Mouse (Mus musculus) CH12.LX (cell line): ENCODE results near the gene B4galt2. TPM values are rescaled to one million over a fixed set of nuclear protein-coding genes. Genes with fewer than 3 reads are reported as not detected.
A peak's percentile ranks its signal among the peaks of the same experiment; 100 is the strongest.

Experiments
- DNase-seq: peaks from one replicate; pipeline ENCODE4 v3.0.0-alpha.2; 2013; ENCODE audit errors: extremely low read depth
- H3K27ac ChIP-seq: 2 replicates; pipeline ENCODE4 v1.5.1; 2012; ENCODE audit warnings: low read depth, mild to moderate bottlenecking, control low read depth, moderate library complexity; ENCODE audit not compliant: insufficient read depth
- H3K27me3 ChIP-seq: replicated peaks from 2 replicates; pipeline ENCODE3; 2012; ENCODE audit warnings: inconsistent platforms
- H3K36me3 ChIP-seq, 2 experiments: replicated peaks in 1 of 2; 2 replicates each; pipeline versions ENCODE3 to v1.6.1; 2012; ENCODE audit warnings: inconsistent platforms in 1 of 2, low read length in 1 of 2, mild to moderate bottlenecking in 1 of 2, mixed read lengths in 1 of 2, moderate library complexity in 1 of 2; ENCODE audit not compliant: control insufficient read depth in 1 of 2, insufficient read depth in 1 of 2
- H3K4me1 ChIP-seq, 2 experiments: 2 replicates each; pipeline ENCODE4 v1.6.1; 2012; ENCODE audit warnings: inconsistent platforms in 1 of 2, moderate library complexity in 1 of 2; ENCODE audit not compliant: insufficient read depth in 2 of 2, control insufficient read depth in 1 of 2
- H3K4me2 ChIP-seq: 2 replicates; pipeline ENCODE4 v1.6.1; 2012; ENCODE audit warnings: low read depth, mild to moderate bottlenecking, control low read depth; ENCODE audit not compliant: poor library complexity, insufficient read depth, severe bottlenecking
- H3K4me3 ChIP-seq, 3 experiments: fragments of 150-350 bp in 1 of 3; sonication (generic) in 1 of 3; replicated peaks in 1 of 3; 2 replicates each; pipeline versions ENCODE3 to v1.5.1; 2011 to 2012; ENCODE audit warnings: low read depth in 2 of 3, low read length in 2 of 3, mild to moderate bottlenecking in 2 of 3, moderate library complexity in 2 of 3, control low read depth in 1 of 3, improper control_type of control experiment in 1 of 3, inconsistent platforms in 1 of 3, mixed read lengths in 1 of 3; ENCODE audit not compliant: poor library complexity in 1 of 3
- H3K79me2 ChIP-seq: replicated peaks from 2 replicates; pipeline ENCODE4 v1.6.1; 2012; ENCODE audit warnings: mild to moderate bottlenecking, moderate library complexity; ENCODE audit not compliant: control insufficient read depth, poor library complexity, insufficient read depth, severe bottlenecking; ENCODE audit errors: extremely low read depth
- H3K9ac ChIP-seq: 2 replicates; pipeline ENCODE4 v1.6.1; 2012; ENCODE audit warnings: low read depth, mild to moderate bottlenecking, control low read depth, moderate library complexity; ENCODE audit not compliant: insufficient read depth
- H3K9me3 ChIP-seq: replicated peaks from 2 replicates; pipeline ENCODE3; 2012; ENCODE audit warnings: low read length, inconsistent platforms, mixed read lengths
- BHLHE40 ChIP-seq: IDR thresholded peaks from 2 replicates; pipeline ENCODE4 v1.6.1; 2011; ENCODE audit warnings: mild to moderate bottlenecking, low read depth, low read length, improper control_type of control experiment
- CHD2 ChIP-seq: IDR thresholded peaks from 2 replicates; pipeline ENCODE4 v1.6.1; 2011; ENCODE audit warnings: low read length, improper control_type of control experiment
- ELF1 ChIP-seq: IDR thresholded peaks from 2 replicates; pipeline ENCODE4 v1.6.1; 2014; ENCODE audit warnings: low read depth, mild to moderate bottlenecking, inconsistent platforms, low read length, improper control_type of control experiment
- GABPA ChIP-seq: IDR thresholded peaks from 2 replicates; pipeline ENCODE4 v1.6.1; 2012; ENCODE audit warnings: low read depth, low read length, improper control_type of control experiment, inconsistent platforms; ENCODE audit not compliant: insufficient replicate concordance
- HCFC1 ChIP-seq: IDR thresholded peaks from 2 replicates; pipeline ENCODE4 v1.6.1; 2012; ENCODE audit warnings: low read depth, mild to moderate bottlenecking, inconsistent platforms, low read length, improper control_type of control experiment
- IRF4 ChIP-seq: IDR thresholded peaks from 2 replicates; pipeline ENCODE4 v1.6.1; 2014; ENCODE audit warnings: low read depth, mild to moderate bottlenecking, inconsistent platforms, low read length, improper control_type of control experiment
- JUN ChIP-seq: IDR thresholded peaks from 2 replicates; pipeline ENCODE4 v1.6.1; 2011; ENCODE audit warnings: low read depth, mild to moderate bottlenecking, low read length, improper control_type of control experiment, moderate library complexity; ENCODE audit not compliant: insufficient read depth
- JUND ChIP-seq: conservative IDR thresholded peaks from 2 replicates; pipeline ENCODE4 v1.6.1; 2011; ENCODE audit warnings: low read depth, low read length, improper control_type of control experiment
- KAT2A ChIP-seq: IDR thresholded peaks from 2 replicates; pipeline ENCODE4 v1.6.1; 2012; ENCODE audit warnings: low read length, improper control_type of control experiment, inconsistent platforms; ENCODE audit not compliant: insufficient replicate concordance
- MAFK ChIP-seq: IDR thresholded peaks from 2 replicates; pipeline ENCODE4 v1.6.1; 2011; ENCODE audit warnings: low read length, improper control_type of control experiment; ENCODE audit not compliant: insufficient replicate concordance
- MAX ChIP-seq: IDR thresholded peaks from 2 replicates; pipeline ENCODE4 v1.6.1; 2011; ENCODE audit warnings: low read length, improper control_type of control experiment
- MAZ ChIP-seq: IDR thresholded peaks from 2 replicates; pipeline ENCODE4 v1.6.1; 2012; ENCODE audit warnings: low read depth, mild to moderate bottlenecking, inconsistent platforms, low read length, improper control_type of control experiment, moderate library complexity
- MEF2A ChIP-seq: IDR thresholded peaks from 2 replicates; pipeline ENCODE4 v1.6.1; 2014; ENCODE audit warnings: low read depth, mild to moderate bottlenecking, inconsistent platforms, low read length, improper control_type of control experiment, borderline replicate concordance
- MXI1 ChIP-seq: IDR thresholded peaks from 2 replicates; pipeline ENCODE4 v1.6.1; 2011; ENCODE audit warnings: mild to moderate bottlenecking, low read depth, low read length, improper control_type of control experiment
- MYC ChIP-seq: IDR thresholded peaks from 2 replicates; pipeline ENCODE4 v1.6.1; 2011; ENCODE audit warnings: low read depth, mild to moderate bottlenecking, improper control_type of control experiment, low read length
- NELFE ChIP-seq: IDR thresholded peaks from 2 replicates; pipeline ENCODE4 v1.6.1; 2011; ENCODE audit warnings: low read depth, low read length, improper control_type of control experiment
- NRF1 ChIP-seq: IDR thresholded peaks from 2 replicates; pipeline ENCODE4 v1.6.1; 2014; ENCODE audit warnings: low read depth, mild to moderate bottlenecking, inconsistent platforms, low read length, improper control_type of control experiment, moderate library complexity
- PAX5 ChIP-seq: IDR thresholded peaks from 2 replicates; pipeline ENCODE4 v1.6.1; 2012; ENCODE audit warnings: low read length, inconsistent platforms, mixed read lengths
- POLR2A ChIP-seq: IDR thresholded peaks from 2 replicates; pipeline ENCODE4 v1.6.1; 2011; ENCODE audit warnings: low read depth, mild to moderate bottlenecking, improper control_type of control experiment, low read length
- POLR2AphosphoS2 ChIP-seq: IDR thresholded peaks from 2 replicates; pipeline ENCODE4 v1.6.1; 2011; ENCODE audit warnings: low read depth, low read length, improper control_type of control experiment
- RCOR1 ChIP-seq: conservative IDR thresholded peaks from 2 replicates; pipeline ENCODE4 v1.6.1; 2012; ENCODE audit warnings: low read depth, mild to moderate bottlenecking, inconsistent platforms, low read length, improper control_type of control experiment
- SIN3A ChIP-seq: IDR thresholded peaks from 2 replicates; pipeline ENCODE4 v1.6.1; 2012; ENCODE audit warnings: low read length, improper control_type of control experiment, inconsistent platforms
- SMC3 ChIP-seq: IDR thresholded peaks from 2 replicates; pipeline ENCODE4 v1.6.1; 2011; ENCODE audit warnings: low read depth, low read length, improper control_type of control experiment
- TBP ChIP-seq: conservative IDR thresholded peaks from 2 replicates; pipeline ENCODE4 v1.6.1; 2011; ENCODE audit warnings: low read depth, low read length, improper control_type of control experiment
- TCF12 ChIP-seq: IDR thresholded peaks from 2 replicates; pipeline ENCODE4 v1.6.1; 2014; ENCODE audit warnings: low read depth, mild to moderate bottlenecking, inconsistent platforms, low read length, improper control_type of control experiment
- UBTF ChIP-seq: IDR thresholded peaks from 2 replicates; pipeline ENCODE4 v1.6.1; 2012; ENCODE audit warnings: low read depth, mild to moderate bottlenecking, inconsistent platforms, low read length, improper control_type of control experiment, moderate library complexity
- USF1 ChIP-seq: IDR thresholded peaks from 2 replicates; pipeline ENCODE4 v1.6.1; 2014; ENCODE audit warnings: low read depth, mild to moderate bottlenecking, inconsistent platforms, low read length, improper control_type of control experiment
- USF2 ChIP-seq: conservative IDR thresholded peaks from 2 replicates; pipeline ENCODE4 v1.6.1; 2011; ENCODE audit warnings: low read depth, low read length, improper control_type of control experiment
- ZC3H11A ChIP-seq: IDR thresholded peaks from 2 replicates; pipeline ENCODE4 v1.6.1; 2012; ENCODE audit warnings: low read depth, mild to moderate bottlenecking, inconsistent platforms, low read length, improper control_type of control experiment
- ZMIZ1 ChIP-seq: IDR thresholded peaks from 2 replicates; pipeline ENCODE4 v1.6.1; 2012; ENCODE audit warnings: low read depth, mild to moderate bottlenecking, inconsistent platforms, low read length, improper control_type of control experiment
- dilution Hi-C: fragments of 300-500 bp; cut with MboI; formaldehyde crosslinking; loops from 2 replicates; pipeline ENCODE4 v1.14.3; 2020; ENCODE audit warnings: low sequenced_read_pairs; ENCODE audit not compliant: extremely low pct_unique_long_range_greater_than_20kb, extremely low pct_ligation_motif_present
- in situ Hi-C: fragments of 300-500 bp; cut with MboI; formaldehyde crosslinking; loops from 3 replicates; pipeline ENCODE4 v1.14.3; 2019; ENCODE audit warnings: low sequenced_read_pairs, low pct_ligation_motif_present, low pct_unique_long_range_greater_than_20kb, mixed read lengths
- polyA plus RNA-seq: library from polyadenylated mRNA; unstranded; fragments of >175 nt; gene quantifications from 2 replicates; pipeline ENCODE4 v1.2.1, GENCODE M21; 2012; ENCODE audit warnings: low read depth; ENCODE audit not compliant: insufficient read length
- total RNA-seq, 2 experiments: library from RNA; depleted of rRNA; stranded (reverse); fragments of 300-350 nt in 1 of 2; fragments of >200 nt in 1 of 2; gene quantifications; 2 replicates each; pipeline ENCODE4 v1.2.3; 2012 to 2014

B4galt2 gene
- total and polyA plus RNA-seq, 3 experiments = 0.14 to 0.25 TPM; not detected in 1

GRCm38 (mm10) chr4:117887133-117887532 is 3.8 kb upstream of the B4galt2 start, which contains the start of gene Atp6v0b:
Gene Atp6v0b (minus strand): TSS chr4:117887333.
- peaks cover 21% of the 10 kb centered on the region for H3K79me2 ChIP-seq
- H3K9ac ChIP-seq = peak within 1 kb of the TSS; percentile 87
- peak within 1 kb of the TSS; percentile 39; the same call in 1 of the 2 replicates for H3K27ac ChIP-seq
- H3K36me3 ChIP-seq = peaks cover 38 to 67% of the 10 kb centered on the region in 2 experiments
- dilution Hi-C loops (no loop called here), in situ Hi-C loops (no loop called here)
- peak; percentile 82 for DNase-seq
- peaks cover 8 to 29% of the 10 kb centered on the region in 2 experiments for H3K4me1 ChIP-seq
- no peaks in the 10 kb centered on the region for H3K27me3 ChIP-seq
- H3K4me3 ChIP-seq = peak within 1 kb of the TSS; percentile 74 to 95 (median 91)
- no peaks in the 10 kb centered on the region for H3K9me3 ChIP-seq
- H3K4me2 ChIP-seq = peak within 1 kb of the TSS; percentile 89
- 0 out of 2 replicates have a peak, but pooled peaks have one; percentile 20 for TF ChIP-seq IRF4
- TF ChIP-seq USF2 = peak; percentile 99
- TF ChIP-seq MAFK = no peak
- no peak for TF ChIP-seq PAX5
- TF ChIP-seq MYC = peak; percentile 33; the same call in 1 of the 2 replicates
- no peak for TF ChIP-seq SMC3
- peak; percentile 34; the same call in 1 of the 2 replicates for TF ChIP-seq UBTF
- peak; percentile 97 for TF ChIP-seq HCFC1
- peak; percentile 70; the same call in 1 of the 2 replicates for TF ChIP-seq CHD2
- peak; percentile 74 for TF ChIP-seq NRF1
- peak; percentile 74; the same call in 1 of the 2 replicates for TF ChIP-seq GABPA
- TF ChIP-seq ZMIZ1 = peak; percentile 48; the same call in 1 of the 2 replicates
- TF ChIP-seq MAX = peak; percentile 99
- peak; percentile 84 for TF ChIP-seq MXI1
- TF ChIP-seq TBP = no peak
- no peak for TF ChIP-seq ZC3H11A
- peak; percentile 71 for TF ChIP-seq ELF1
- no peak for TF ChIP-seq JUN
- peak; percentile 92 for TF ChIP-seq SIN3A
- no peak for TF ChIP-seq POLR2AphosphoS2
- TF ChIP-seq MEF2A = peak; percentile 63; the same call in 1 of the 2 replicates
- TF ChIP-seq POLR2A = peak; percentile 74
- no peak for TF ChIP-seq MAZ
- TF ChIP-seq RCOR1 = peak; percentile 83
- TF ChIP-seq KAT2A = peak; percentile 95; the same call in 1 of the 2 replicates
- TF ChIP-seq TCF12 = peak; percentile 75
- peak; percentile 55 for TF ChIP-seq NELFE
- peak; percentile 99 for TF ChIP-seq BHLHE40
- TF ChIP-seq USF1 = peak; percentile 99
- no peak for TF ChIP-seq JUND
